Mouse (Mus musculus): Measurements from ENCODE around the gene Hspa4l. TPM values are rescaled to one million over a fixed set of nuclear protein-coding genes. Genes with fewer than 3 reads are reported as not detected.
A peak's percentile ranks its signal among the peaks of the same experiment; 100 is the strongest.

The Hspa4l gene
- 4.3 and 8.8 TPM in 2 replicates for polyA plus RNA-seq (2014; fragmentation: Nextera tagmentation; extraction: Ambion mirVana)

DNA sequence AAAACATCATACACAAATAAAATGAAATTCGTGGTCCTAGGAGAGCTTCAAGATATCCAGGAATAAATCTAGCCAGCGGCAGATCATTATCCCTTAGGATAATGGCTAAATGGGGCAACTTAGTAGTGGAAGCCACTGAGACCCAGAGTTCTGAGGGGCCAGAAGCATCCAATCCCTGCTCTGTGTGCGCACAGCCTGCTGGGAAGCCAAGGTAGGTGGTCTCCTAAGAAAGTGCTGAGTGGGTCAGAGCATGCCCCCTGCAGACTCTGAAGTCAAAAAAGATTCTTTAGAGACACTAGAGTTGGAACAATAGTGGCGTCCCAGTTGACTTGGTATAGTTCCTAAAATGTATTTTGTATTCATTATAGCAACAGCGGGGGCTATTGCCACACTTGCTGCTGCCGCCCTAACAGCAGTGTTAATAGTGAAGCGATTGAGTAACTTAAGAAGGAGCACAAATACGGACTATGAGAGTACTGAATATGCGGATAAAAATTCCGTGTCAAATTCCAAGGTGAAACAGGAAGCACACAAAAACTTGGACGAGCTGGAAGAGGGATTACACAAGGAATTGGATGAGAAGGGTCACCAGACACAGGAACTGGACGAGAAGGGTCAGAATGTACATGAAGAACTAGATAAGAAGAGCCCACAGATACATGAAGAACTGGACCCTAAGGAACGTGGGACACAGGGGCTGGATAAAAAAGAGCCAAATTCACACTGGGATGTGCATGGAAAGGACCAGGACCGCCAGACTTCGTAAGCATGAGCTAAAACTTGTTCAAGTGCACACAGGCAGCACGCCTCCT lies at the start of gene Hspa4l:
Gene Hspa4l, plus strand, starts transcription at position 472 of the 812 bp plus-strand sequence.
- H3K27me3 ChIP-seq (ENCODE audit: control insufficient read depth, insufficient read depth, low read length): no peaks in the 10 kb centered on the region
- H3K9me3 ChIP-seq (ENCODE audit: control insufficient read depth, low read length): no peaks in the 10 kb centered on the region
- 23% methylated on average over 16 of the region's 16 CpGs for WGBS
- ATAC-seq (ENCODE audit: low FRiP score, low TSS enrichment): no peak
- H3K36me3 ChIP-seq (ENCODE audit: control insufficient read depth, insufficient read depth, low read length): no peaks in the 10 kb centered on the region
- peak within 1 kb of the TSS; percentile 96 for H3K4me2 ChIP-seq (replicated peaks; ENCODE audit: low read depth, low read length)
- peak within 1 kb of the TSS; percentile 66 for H3K9ac ChIP-seq (ENCODE audit: low read depth, low read length)
- H3K4me3 ChIP-seq (ENCODE audit: low read length): peak within 1 kb of the TSS; percentile 69
- peak within 1 kb of the TSS; percentile 30; the same call in 1 of the 2 replicates for H3K27ac ChIP-seq (ENCODE audit: low read depth, low read length)
- peaks cover 5% of the 10 kb centered on the region; the same call in 1 of the 2 replicates for H3K4me1 ChIP-seq (ENCODE audit: control insufficient read depth, insufficient read depth, low read length)

GRCm38 (mm10) chr3:40695162-40695561 lies 49.1 kb upstream of the Hspa4l start:
- H3K27ac ChIP-seq (ENCODE audit: low read depth, low read length): no peak overlapping the region
- no peaks in the 10 kb centered on the region for H3K4me1 ChIP-seq (ENCODE audit: control insufficient read depth, insufficient read depth, low read length)
- H3K4me2 ChIP-seq (replicated peaks; ENCODE audit: low read depth, low read length): no peak overlapping the region
- no peaks in the 10 kb centered on the region; the same call in 1 of the 2 replicates for H3K36me3 ChIP-seq (ENCODE audit: control insufficient read depth, insufficient read depth, low read length)
- 94% methylated on average over 2 of the region's 2 CpGs for WGBS
- H3K4me3 ChIP-seq (ENCODE audit: low read length): no peak overlapping the region
- no peak overlapping the region for H3K9ac ChIP-seq (ENCODE audit: low read depth, low read length)
- no peak for ATAC-seq (ENCODE audit: low FRiP score, low TSS enrichment)
- no peaks in the 10 kb centered on the region for H3K27me3 ChIP-seq (ENCODE audit: control insufficient read depth, insufficient read depth, low read length)
- H3K9me3 ChIP-seq (ENCODE audit: control insufficient read depth, low read length): no peaks in the 10 kb centered on the region

- Histone ChIP-seq H3K9ac (ENCODE audit: low read depth, low read length) (no peak overlapping the region), H3K36me3 (ENCODE audit: control insufficient read depth, insufficient read depth, low read length) (no peaks in the 10 kb centered on the region), H3K4me3 (ENCODE audit: low read length) (no peak overlapping the region), H3K27me3 (ENCODE audit: control insufficient read depth, insufficient read depth, low read length) (no peaks in the 10 kb centered on the region), H3K27ac (ENCODE audit: low read depth, low read length) (no peak overlapping the region), H3K4me2 (replicated peaks; ENCODE audit: low read depth, low read length) (no peak overlapping the region), H3K9me3 (ENCODE audit: control insufficient read depth, low read length) (no peaks in the 10 kb centered on the region), H3K4me1 (ENCODE audit: control insufficient read depth, insufficient read depth, low read length) (no peaks in the 10 kb centered on the region)
- WGBS: 80% methylated on average over 3 of the region's 3 CpGs
- no peak for ATAC-seq (ENCODE audit: low FRiP score, low TSS enrichment)
Measured at GRCm38 (mm10) chr3:40698834-40699233, 45.5 kb upstream of the Hspa4l start.

- no peak overlapping the region for H3K27ac ChIP-seq (ENCODE audit: low read depth, low read length)
- H3K4me3 ChIP-seq (ENCODE audit: low read length): no peak overlapping the region
- 83% methylated on average over 5 of the region's 5 CpGs for WGBS
- peaks cover 7% of the 10 kb centered on the region; the same call in 1 of the 2 replicates for H3K9me3 ChIP-seq (ENCODE audit: control insufficient read depth, low read length)
- no peaks in the 10 kb centered on the region for H3K4me1 ChIP-seq (ENCODE audit: control insufficient read depth, insufficient read depth, low read length)
- H3K27me3 ChIP-seq (ENCODE audit: control insufficient read depth, insufficient read depth, low read length): no peaks in the 10 kb centered on the region
- no peak overlapping the region for H3K9ac ChIP-seq (ENCODE audit: low read depth, low read length)
- H3K4me2 ChIP-seq (replicated peaks; ENCODE audit: low read depth, low read length): no peak overlapping the region
- no peak for ATAC-seq (ENCODE audit: low FRiP score, low TSS enrichment)
- H3K36me3 ChIP-seq (ENCODE audit: control insufficient read depth, insufficient read depth, low read length): no peaks in the 10 kb centered on the region
Measured at GRCm38 (mm10) chr3:40704816-40705430, 39.4 kb upstream of the Hspa4l start.

GRCm38 (mm10) chr3:40708655-40709054 lies 35.6 kb upstream of the Hspa4l start, which contains the start of gene Slc25a31:
TSS of gene Slc25a31 (plus strand) at chr3:40708855.
- no peak within 1 kb of the TSS for H3K9ac ChIP-seq (ENCODE audit: low read depth, low read length)
- H3K9me3 ChIP-seq (ENCODE audit: control insufficient read depth, low read length): peaks cover 7% of the 10 kb centered on the region; the same call in 1 of the 2 replicates
- H3K27ac ChIP-seq (ENCODE audit: low read depth, low read length): no peak within 1 kb of the TSS
- 93% methylated on average over 30 of the region's 30 CpGs for WGBS
- H3K4me1 ChIP-seq (ENCODE audit: control insufficient read depth, insufficient read depth, low read length): no peaks in the 10 kb centered on the region
- no peak within 1 kb of the TSS for H3K4me3 ChIP-seq (ENCODE audit: low read length)
- H3K36me3 ChIP-seq (ENCODE audit: control insufficient read depth, insufficient read depth, low read length): no peaks in the 10 kb centered on the region
- no peak for ATAC-seq (ENCODE audit: low FRiP score, low TSS enrichment)
- no peak within 1 kb of the TSS for H3K4me2 ChIP-seq (replicated peaks; ENCODE audit: low read depth, low read length)
- H3K27me3 ChIP-seq (ENCODE audit: control insufficient read depth, insufficient read depth, low read length): no peaks in the 10 kb centered on the region

GRCm38 (mm10) chr3:40716056-40716455 lies 28.2 kb upstream of the Hspa4l start:
- no peak overlapping the region for H3K9ac ChIP-seq (ENCODE audit: low read depth, low read length)
- H3K27me3 ChIP-seq (ENCODE audit: control insufficient read depth, insufficient read depth, low read length): no peaks in the 10 kb centered on the region
- H3K4me1 ChIP-seq (ENCODE audit: control insufficient read depth, insufficient read depth, low read length): no peaks in the 10 kb centered on the region
- H3K36me3 ChIP-seq (ENCODE audit: control insufficient read depth, insufficient read depth, low read length): no peaks in the 10 kb centered on the region
- no peak overlapping the region for H3K4me3 ChIP-seq (ENCODE audit: low read length)
- no peak overlapping the region for H3K4me2 ChIP-seq (replicated peaks; ENCODE audit: low read depth, low read length)
- H3K9me3 ChIP-seq (ENCODE audit: control insufficient read depth, low read length): no peaks in the 10 kb centered on the region
- no peak for ATAC-seq (ENCODE audit: low FRiP score, low TSS enrichment)
- H3K27ac ChIP-seq (ENCODE audit: low read depth, low read length): no peak overlapping the region
- 20% methylated on average over 1 of the region's 1 CpGs for WGBS

DNA sequence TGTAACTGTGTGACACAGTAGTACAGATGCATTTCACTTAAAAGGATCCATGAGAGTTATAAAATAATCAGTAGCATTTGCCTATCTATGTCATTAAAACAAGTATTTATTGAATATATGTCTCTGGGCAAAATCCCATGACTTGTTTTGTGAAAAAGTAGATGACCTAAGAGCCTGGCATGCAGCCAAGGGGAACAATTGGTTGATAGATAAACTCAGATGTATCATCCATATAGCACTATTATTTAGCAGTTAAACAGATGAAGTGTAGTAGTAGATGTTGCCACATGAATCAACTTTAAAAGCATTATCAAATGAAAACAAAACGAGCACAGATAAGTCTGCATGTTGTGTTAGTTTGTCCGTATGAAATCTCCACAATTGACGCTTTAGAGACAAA lies 25.3 kb upstream of the Hspa4l start:
- no peak overlapping the region for H3K4me2 ChIP-seq (replicated peaks; ENCODE audit: low read depth, low read length)
- H3K9ac ChIP-seq (ENCODE audit: low read depth, low read length): no peak overlapping the region
- H3K27ac ChIP-seq (ENCODE audit: low read depth, low read length): no peak overlapping the region
- no peaks in the 10 kb centered on the region for H3K9me3 ChIP-seq (ENCODE audit: control insufficient read depth, low read length)
- H3K27me3 ChIP-seq (ENCODE audit: control insufficient read depth, insufficient read depth, low read length): no peaks in the 10 kb centered on the region
- WGBS: 73% methylated on average over 3 of the region's 3 CpGs
- H3K36me3 ChIP-seq (ENCODE audit: control insufficient read depth, insufficient read depth, low read length): no peaks in the 10 kb centered on the region
- no peaks in the 10 kb centered on the region for H3K4me1 ChIP-seq (ENCODE audit: control insufficient read depth, insufficient read depth, low read length)
- ATAC-seq (ENCODE audit: low FRiP score, low TSS enrichment): no peak
- H3K4me3 ChIP-seq (ENCODE audit: low read length): no peak overlapping the region

- Histone ChIP-seq H3K9me3 (ENCODE audit: control insufficient read depth, low read length) (no peaks in the 10 kb centered on the region), H3K36me3 (ENCODE audit: control insufficient read depth, insufficient read depth, low read length) (no peaks in the 10 kb centered on the region), H3K27ac (ENCODE audit: low read depth, low read length) (no peak overlapping the region), H3K9ac (ENCODE audit: low read depth, low read length) (no peak overlapping the region), H3K4me2 (replicated peaks; ENCODE audit: low read depth, low read length) (no peak overlapping the region), H3K27me3 (ENCODE audit: control insufficient read depth, insufficient read depth, low read length) (no peaks in the 10 kb centered on the region), H3K4me1 (ENCODE audit: control insufficient read depth, insufficient read depth, low read length) (no peaks in the 10 kb centered on the region), H3K4me3 (ENCODE audit: low read length) (no peak overlapping the region)
- WGBS: 75% methylated on average over 6 of the region's 6 CpGs
- no peak for ATAC-seq (ENCODE audit: low FRiP score, low TSS enrichment)
Measured at GRCm38 (mm10) chr3:40738381-40738912, 5.8 kb upstream of the Hspa4l start.

Data from kidney, embryonic 14.5 days (tissue).